Mouse (Mus musculus) layer of hippocampus, postnatal 25 days (tissue): ENCODE data around the gene Trrap. TPM values are rescaled to one million over a fixed set of nuclear protein-coding genes. Genes with fewer than 3 reads are reported as not detected.

Experiments
- DNase-seq, 2 experiments: peaks; one replicate each; pipeline ENCODE4 v3.0.0; 2022; ENCODE audit warnings: mixed read lengths in 2 of 2, low spot score in 1 of 2; ENCODE audit errors: extremely low spot score in 1 of 2
- total RNA-seq, 2 experiments: library from RNA; stranded (reverse); gene quantifications; 2 replicates each; pipeline ENCODE4 v1.2.3; 2021

The Trrap gene
- total RNA-seq, 2 experiments from 2014 or later: 144 to 190 TPM

GRCm38 (mm10) chr5:144773231-144773630 is 5.7 kb downstream of the Trrap start:
- DNase-seq: no peak

- no peak for DNase-seq
Measured at GRCm38 (mm10) chr5:144780654-144781053, 13.1 kb downstream of the Trrap start.

DNA sequence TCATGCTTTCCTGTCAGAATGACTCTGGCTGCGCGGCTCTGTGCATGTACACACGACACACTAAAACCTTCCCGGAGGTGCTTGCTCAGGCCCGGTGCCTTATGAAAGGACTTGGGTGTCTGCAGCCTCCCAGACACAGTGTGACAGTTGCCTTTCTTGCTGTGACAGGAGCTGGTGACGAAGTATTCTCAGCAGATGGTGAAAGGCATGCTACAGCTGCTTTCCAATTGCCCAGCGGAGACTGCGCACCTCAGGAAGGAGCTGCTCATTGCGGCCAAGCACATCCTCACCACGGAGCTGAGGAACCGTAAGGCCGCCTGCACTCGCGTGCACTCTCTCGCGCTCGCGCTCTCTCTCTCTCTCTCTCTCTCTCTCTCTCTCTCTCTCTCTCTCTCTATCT is 18.9 kb downstream of the Trrap start:
- no peak for DNase-seq

DNA sequence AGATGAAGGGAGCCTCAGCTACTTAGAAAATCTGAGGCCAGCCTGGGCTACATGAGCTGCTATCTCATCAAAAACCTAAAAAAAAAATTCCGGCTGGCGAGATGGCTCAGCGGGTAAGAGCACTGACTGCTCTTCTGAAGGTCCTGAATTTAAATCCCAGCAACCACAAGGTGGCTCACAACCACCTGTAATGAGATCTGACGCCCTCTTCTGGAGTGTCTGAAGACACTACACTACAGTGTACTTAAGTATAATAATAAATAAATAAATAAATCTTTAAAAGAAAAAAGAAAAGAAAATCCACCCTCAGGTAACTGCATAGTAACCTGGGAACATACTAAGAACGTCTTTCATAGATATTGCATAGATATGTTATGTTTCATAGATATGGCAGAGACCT is 25.8 kb downstream of the Trrap start:
- DNase-seq: no peak

DNA sequence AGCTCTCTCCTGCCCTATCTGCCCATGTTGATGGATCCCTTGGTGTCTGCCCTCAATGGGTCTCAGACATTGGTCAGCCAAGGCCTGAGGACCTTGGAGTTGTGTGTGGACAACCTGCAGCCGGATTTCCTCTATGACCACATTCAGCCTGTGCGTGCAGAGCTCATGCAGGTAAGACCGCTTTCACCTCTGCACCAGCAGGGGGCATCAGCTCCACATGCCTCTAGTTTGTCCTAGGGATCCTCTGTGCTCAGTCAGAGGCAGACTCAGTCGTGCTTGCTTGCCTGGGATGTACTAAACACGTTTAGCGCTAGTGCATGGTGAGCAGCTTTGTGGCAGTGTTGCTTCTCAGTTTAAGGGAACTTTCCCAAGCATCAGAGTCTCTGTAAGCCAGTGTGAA is 27.2 kb downstream of the Trrap start:
- DNase-seq: peak in 1 of 2 experiments; percentile 29

- no peak for DNase-seq
Measured at GRCm38 (mm10) chr5:144797116-144797515, 29.6 kb downstream of the Trrap start.

DNA sequence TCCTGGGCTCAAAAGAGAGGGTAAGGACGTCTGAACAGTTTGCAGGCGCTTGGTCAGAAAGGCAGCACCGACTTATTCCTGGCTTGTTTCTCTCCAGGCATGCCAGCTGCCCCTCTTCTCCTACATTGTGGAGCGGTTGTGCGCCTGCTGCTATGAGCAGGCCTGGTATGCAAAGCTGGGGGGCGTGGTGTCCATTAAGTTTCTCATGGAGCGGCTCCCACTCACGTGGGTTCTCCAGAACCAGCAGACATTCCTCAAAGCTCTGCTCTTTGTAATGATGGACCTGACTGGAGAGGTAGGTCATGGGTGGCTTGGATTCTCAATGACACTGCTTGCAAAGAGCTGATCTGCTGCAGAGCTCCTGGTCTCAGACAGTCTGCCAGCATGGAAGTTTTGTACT is 35.5 kb downstream of the Trrap start:
- DNase-seq: no peak

DNA sequence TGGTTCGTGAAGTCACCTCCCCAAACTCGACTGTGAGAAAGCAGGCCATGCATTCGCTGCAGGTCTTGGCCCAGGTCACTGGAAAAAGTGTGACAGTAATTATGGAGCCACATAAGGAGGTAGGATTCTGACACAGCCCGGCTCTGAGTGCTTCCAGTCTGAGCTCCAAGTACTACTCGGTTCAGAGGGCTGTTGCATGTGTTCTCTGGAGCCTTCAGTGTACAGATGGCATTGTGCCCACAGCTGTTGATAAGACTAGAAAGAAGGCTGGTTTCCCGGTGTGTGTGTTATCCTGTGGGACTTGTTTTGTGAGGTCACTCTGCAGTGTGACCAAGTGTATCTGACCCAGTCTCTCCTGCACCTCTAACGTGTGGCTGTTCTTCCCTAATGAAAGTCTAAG is 36.6 kb downstream of the Trrap start:
- no peak for DNase-seq

GRCm38 (mm10) chr5:144806931-144807330 is 39.4 kb downstream of the Trrap start:
- DNase-seq: no peak

- DNase-seq: no peak
Measured at GRCm38 (mm10) chr5:144828365-144829102, 61.0 kb downstream of the Trrap start.

- no peak for DNase-seq
Measured at GRCm38 (mm10) chr5:144829631-144830030, 62.1 kb downstream of the Trrap start.

- no peak for DNase-seq
Measured at GRCm38 (mm10) chr5:144831840-144832469, 64.4 kb downstream of the Trrap start.

DNA sequence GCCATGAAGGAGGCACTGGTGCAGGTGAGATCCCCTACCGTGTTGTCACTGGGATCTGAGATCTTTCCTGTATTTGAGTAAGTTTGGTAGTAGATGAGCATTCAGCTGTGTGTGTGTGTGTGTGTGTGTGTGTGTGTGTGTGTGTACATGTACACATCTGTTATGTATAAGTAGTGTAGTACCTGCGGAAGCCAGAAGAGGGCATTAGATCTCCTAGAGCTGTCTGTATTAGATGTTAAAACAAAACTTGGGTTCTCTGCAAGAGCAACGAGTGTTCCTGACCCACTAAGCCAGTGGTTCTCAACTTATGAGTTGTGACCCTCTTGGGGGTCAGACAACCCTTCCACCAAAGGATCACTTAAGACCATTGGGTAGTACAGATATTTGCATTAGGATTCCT is 68.6 kb downstream of the Trrap start:
- peak in 1 of 2 experiments; percentile 30 for DNase-seq

DNA sequence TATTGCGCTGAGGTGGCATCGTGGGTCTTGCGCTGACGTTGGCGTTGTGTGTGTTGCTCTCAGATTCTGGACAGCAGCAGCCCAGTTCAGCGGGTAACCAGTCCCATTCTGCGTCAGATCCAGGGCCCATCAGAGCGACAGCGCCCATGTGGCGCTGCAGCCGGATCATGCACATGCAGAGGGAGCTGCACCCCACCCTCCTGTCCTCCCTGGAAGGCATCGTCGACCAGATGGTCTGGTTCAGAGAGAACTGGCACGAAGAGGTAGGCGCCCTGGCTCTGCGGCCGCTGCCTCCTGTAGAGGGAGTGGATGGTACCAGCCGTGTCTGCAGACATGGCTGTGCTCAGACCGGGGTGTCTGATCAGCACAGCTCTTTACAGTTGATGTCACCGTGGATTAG is 77.8 kb downstream of the Trrap start:
- DNase-seq: no peak

DNA sequence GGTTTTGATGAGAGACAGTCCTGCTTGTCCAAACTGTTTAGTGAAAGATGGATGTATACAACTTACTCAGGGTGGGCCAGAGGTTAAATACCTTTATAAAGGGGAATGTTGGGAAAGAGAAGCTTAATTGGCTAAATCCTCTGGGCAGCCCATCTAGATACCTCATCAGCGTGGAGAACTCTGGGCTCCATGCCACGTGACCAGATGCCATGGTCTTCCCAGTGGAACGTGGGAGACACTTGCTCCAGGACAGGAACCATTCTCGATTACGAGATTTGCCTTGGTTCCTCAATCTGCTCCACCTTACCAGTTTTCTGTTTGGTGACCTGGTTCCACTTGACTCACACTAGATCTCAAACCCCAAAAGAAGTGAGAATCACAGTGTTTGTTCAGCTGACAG is 81.2 kb downstream of the Trrap start:
- no peak for DNase-seq

DNA sequence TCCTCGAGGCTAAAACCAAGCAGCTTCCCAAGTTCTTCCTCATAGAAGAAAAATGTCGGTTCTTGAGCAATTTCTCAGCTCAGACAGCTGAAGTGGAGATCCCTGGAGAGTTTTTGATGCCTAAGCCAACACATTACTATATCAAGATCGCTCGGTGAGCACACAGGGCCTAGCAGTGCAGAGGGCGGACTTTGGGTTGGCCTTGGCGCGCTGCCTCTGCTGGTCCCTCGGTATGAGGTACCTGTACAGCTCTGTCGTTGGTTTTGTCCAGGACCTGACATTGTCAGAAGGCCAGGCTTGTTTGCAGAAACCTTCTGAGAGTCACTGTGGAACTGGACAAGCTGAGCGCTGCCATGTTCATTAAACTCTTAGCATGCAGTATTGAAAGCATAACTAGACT is 82.4 kb downstream of the Trrap start:
- no peak for DNase-seq

DNA sequence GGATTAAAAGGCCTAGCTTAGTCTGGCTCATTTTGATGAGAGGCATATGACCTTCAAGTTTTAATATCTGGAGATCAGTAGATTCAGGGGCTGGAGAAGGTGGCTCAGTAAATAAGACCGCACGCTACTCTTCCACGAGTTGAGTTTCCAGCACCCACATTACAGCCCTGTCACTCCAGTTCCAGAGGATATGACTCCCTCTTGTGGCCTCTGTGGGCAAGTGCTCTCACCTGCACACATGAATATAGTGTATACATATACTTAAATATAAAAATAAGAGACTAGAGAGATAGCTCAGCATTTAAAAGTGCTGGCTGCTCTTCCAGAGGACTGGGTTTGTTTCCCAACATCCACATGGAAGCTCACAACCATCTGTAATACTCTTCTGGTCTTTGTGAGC is 84.3 kb downstream of the Trrap start:
- no peak for DNase-seq

DNA sequence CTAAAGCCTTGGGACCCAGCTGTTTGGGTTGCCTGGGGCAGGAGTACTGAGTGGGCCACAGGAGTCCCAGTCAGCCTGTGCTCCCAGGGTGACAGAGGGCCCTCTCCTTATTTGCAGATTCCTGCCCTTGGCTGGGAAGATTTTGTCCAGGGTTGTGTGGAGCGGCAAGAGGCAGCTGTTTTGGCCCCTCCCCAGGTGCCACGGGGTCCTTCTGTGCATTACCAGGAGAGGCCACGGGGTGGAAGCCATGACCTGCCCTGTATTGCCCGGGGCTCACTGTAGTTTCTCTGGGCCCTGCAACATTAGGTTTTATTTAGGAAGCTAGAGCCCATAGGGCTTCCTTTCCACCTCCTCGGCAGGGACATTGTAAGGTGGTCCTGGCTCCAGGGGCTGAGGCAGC is 86.4 kb downstream of the Trrap start:
- no peak for DNase-seq

GRCm38 (mm10) chr5:144855936-144856335 is 88.4 kb downstream of the Trrap start:
- DNase-seq: no peak

GRCm38 (mm10) chr5:144858527-144858926 is 91.0 kb downstream of the Trrap start:
- no peak for DNase-seq

- DNase-seq: no peak
Measured at GRCm38 (mm10) chr5:144859284-144859683, 91.8 kb downstream of the Trrap start.

GRCm38 (mm10) chr5:144860913-144861312 is 93.4 kb downstream of the Trrap start:
- DNase-seq: no peak
